Mouse (Mus musculus) heart, embryonic 13.5 days (tissue): Measurements from ENCODE around the gene Pear1. TPM values are rescaled to one million over a fixed set of nuclear protein-coding genes. Genes with fewer than 3 reads are reported as not detected.

ENCODE experiments used
- ATAC-seq: fragments of 200-750 bp; cut with Nextera tagmentation; 2 replicates; pipeline ENCODE4 v1.8.0; 2017; ENCODE audit warnings: moderate TSS enrichment; ENCODE audit not compliant: insufficient number of reproducible peaks, low FRiP score, low TSS enrichment; ENCODE audit errors: extremely low read depth
- H3K27ac ChIP-seq: fragments of 300-500 bp; sonication (generic); replicated peaks from 2 replicates; pipeline ENCODE4 v1.5.1; 2015; ENCODE audit warnings: moderate library complexity, mild to moderate bottlenecking, inconsistent platforms
- H3K27me3 ChIP-seq: fragments of 300-500 bp; sonication (generic); replicated peaks from 2 replicates; pipeline ENCODE4 v1.6.1; 2015; ENCODE audit warnings: mild to moderate bottlenecking, inconsistent platforms
- H3K36me3 ChIP-seq: fragments of 300-500 bp; sonication (generic); 2 replicates; pipeline ENCODE4 v1.6.1; 2015; ENCODE audit warnings: mild to moderate bottlenecking, inconsistent platforms
- H3K4me1 ChIP-seq: fragments of 300-500 bp; sonication (generic); 2 replicates; pipeline ENCODE4 v1.6.1; 2015; ENCODE audit warnings: inconsistent platforms
- H3K4me2 ChIP-seq: fragments of 300-500 bp; sonication (generic); 2 replicates; pipeline ENCODE4 v1.6.1; 2015; ENCODE audit warnings: inconsistent platforms, mild to moderate bottlenecking, moderate library complexity
- H3K4me3 ChIP-seq: fragments of 300-500 bp; sonication (generic); 2 replicates; pipeline ENCODE4 v1.5.1; 2015; ENCODE audit warnings: moderate library complexity, mild to moderate bottlenecking, inconsistent platforms
- H3K9ac ChIP-seq: fragments of 300-500 bp; sonication (generic); 2 replicates; pipeline ENCODE4 v1.6.1; 2015; ENCODE audit warnings: inconsistent platforms, mild to moderate bottlenecking, moderate library complexity
- H3K9me3 ChIP-seq: fragments of 300-500 bp; sonication (generic); 2 replicates; pipeline ENCODE4 v1.6.1; 2016; ENCODE audit warnings: inconsistent platforms
- WGBS: fragments of 180-500 bp; shearing (Covaris S2); methylation state at CpG from one replicate; pipeline ENCODE4 v1.1.7; 2015; ENCODE audit warnings: mixed read lengths; 5-methylcytosine and 5-hydroxymethylcytosine counted together
- polyA plus RNA-seq: library from polyadenylated mRNA; unstranded; fragments of >200 nt; fragmentation: Nextera tagmentation; extraction: Ambion mirVana; gene quantifications from 2 replicates; pipeline ENCODE4 v1.2.1, GENCODE M21; 2015

Pear1 gene
- polyA plus RNA-seq, 1 experiment from 2014 or later = 18.1 TPM

- no peak for ATAC-seq
- Histone ChIP-seq H3K27ac (peak overlapping the region; percentile 91), H3K9me3 (no peaks in the 10 kb centered on the region), H3K4me3 (peak overlapping the region; percentile 37), H3K36me3 (0 out of 2 replicates have a peak, but pooled peaks cover 3% of the 10 kb centered on the region), H3K4me2 (peak overlapping the region; percentile 72), H3K4me1 (peaks cover 71% of the 10 kb centered on the region), H3K27me3 (peaks cover 18% of the 10 kb centered on the region), H3K9ac (peak overlapping the region; percentile 15)
- WGBS = 17% methylated on average over 10 of the region's 10 CpGs
Observed at GRCm38 (mm10) chr3:87765091-87765490, 59.0 kb downstream of the Pear1 start.

GRCm38 (mm10) chr3:87764506-87764905 lies 59.6 kb downstream of the Pear1 start:
- Histone ChIP-seq H3K4me2 (peak overlapping the region; percentile 72), H3K27me3 (peaks cover 14% of the 10 kb centered on the region), H3K27ac (peak overlapping the region; percentile 91), H3K36me3 (0 out of 2 replicates have a peak, but pooled peaks cover 7% of the 10 kb centered on the region), H3K4me3 (peak overlapping the region; percentile 37), H3K4me1 (peaks cover 71% of the 10 kb centered on the region), H3K9ac (peak overlapping the region; percentile 54), H3K9me3 (no peaks in the 10 kb centered on the region)
- WGBS = 16% methylated on average over 10 of the region's 10 CpGs
- ATAC-seq = no peak

GRCm38 (mm10) chr3:87763683-87764289 lies 60.3 kb downstream of the Pear1 start:
- Histone ChIP-seq H3K27me3 (peaks cover 12% of the 10 kb centered on the region; the same call in 1 of the 2 replicates), H3K9ac (peak overlapping the region; percentile 54), H3K4me1 (peaks cover 68% of the 10 kb centered on the region), H3K9me3 (no peaks in the 10 kb centered on the region), H3K36me3 (peaks cover 11% of the 10 kb centered on the region; the same call in 1 of the 2 replicates), H3K4me2 (peak overlapping the region; percentile 72), H3K27ac (peak overlapping the region; percentile 91), H3K4me3 (peak overlapping the region; percentile 37)
- 0 out of 2 replicates have a peak, but pooled peaks have one; percentile 17 for ATAC-seq
- 17% methylated on average over 11 of the region's 15 CpGs for WGBS

GRCm38 (mm10) chr3:87763202-87763601 lies 60.9 kb downstream of the Pear1 start:
- ATAC-seq = no peak
- Histone ChIP-seq H3K27me3 (peaks cover 13% of the 10 kb centered on the region), H3K4me2 (peak overlapping the region; percentile 72), H3K9ac (peak overlapping the region; percentile 54), H3K27ac (peak overlapping the region; percentile 91), H3K9me3 (no peaks in the 10 kb centered on the region), H3K4me1 (peaks cover 68% of the 10 kb centered on the region), H3K36me3 (peaks cover 13% of the 10 kb centered on the region), H3K4me3 (0 out of 2 replicates have a peak overlapping the region, but pooled peaks have one; percentile 37)
- WGBS = 47% methylated on average over 4 of the region's 4 CpGs

GRCm38 (mm10) chr3:87761408-87762375 lies 62.4 kb downstream of the Pear1 start:
- H3K4me3 ChIP-seq = no peak overlapping the region
- H3K4me1 ChIP-seq = peaks cover 55% of the 10 kb centered on the region
- H3K9ac ChIP-seq = 0 out of 2 replicates have a peak overlapping the region, but pooled peaks have one; percentile 37
- H3K4me2 ChIP-seq = no peak overlapping the region
- peaks cover 22% of the 10 kb centered on the region for H3K27me3 ChIP-seq
- no peaks in the 10 kb centered on the region for H3K9me3 ChIP-seq
- peaks cover 23% of the 10 kb centered on the region for H3K36me3 ChIP-seq
- H3K27ac ChIP-seq = no peak overlapping the region
- 64% methylated on average over 20 of the region's 20 CpGs for WGBS
- no peak for ATAC-seq

- no peaks in the 10 kb centered on the region for H3K9me3 ChIP-seq
- H3K9ac ChIP-seq = no peak overlapping the region
- H3K36me3 ChIP-seq = peaks cover 42% of the 10 kb centered on the region
- 33% methylated on average over 4 of the region's 5 CpGs for WGBS
- no peak overlapping the region for H3K4me3 ChIP-seq
- H3K27ac ChIP-seq = no peak overlapping the region
- H3K4me2 ChIP-seq = no peak overlapping the region
- H3K27me3 ChIP-seq = peaks cover 37% of the 10 kb centered on the region
- H3K4me1 ChIP-seq = peaks cover 30% of the 10 kb centered on the region
- ATAC-seq = no peak
Observed at GRCm38 (mm10) chr3:87758641-87759040, 65.5 kb downstream of the Pear1 start.

- no peaks in the 10 kb centered on the region for H3K9me3 ChIP-seq
- peak overlapping the region; percentile 55 for H3K4me2 ChIP-seq
- H3K27ac ChIP-seq = no peak overlapping the region
- peaks cover 60% of the 10 kb centered on the region for H3K36me3 ChIP-seq
- WGBS = 50% methylated on average over 20 of the region's 20 CpGs
- H3K27me3 ChIP-seq = peaks cover 40% of the 10 kb centered on the region
- H3K9ac ChIP-seq = peak overlapping the region; percentile 51; the same call in 1 of the 2 replicates
- H3K4me3 ChIP-seq = peak overlapping the region; percentile 25; the same call in 1 of the 2 replicates
- no peak for ATAC-seq
- peaks cover 9% of the 10 kb centered on the region for H3K4me1 ChIP-seq
Observed at GRCm38 (mm10) chr3:87756488-87756887, 67.6 kb downstream of the Pear1 start.

- ATAC-seq = peak; percentile 52; the same call in 1 of the 2 replicates
- Histone ChIP-seq H3K4me1 (peaks cover 5% of the 10 kb centered on the region; the same call in 1 of the 2 replicates), H3K27ac (no peak overlapping the region), H3K4me3 (peak overlapping the region; percentile 25; the same call in 1 of the 2 replicates), H3K4me2 (peak overlapping the region; percentile 55), H3K36me3 (peaks cover 65% of the 10 kb centered on the region), H3K9me3 (no peaks in the 10 kb centered on the region), H3K9ac (peak overlapping the region; percentile 51; the same call in 1 of the 2 replicates), H3K27me3 (peaks cover 40% of the 10 kb centered on the region)
- WGBS = 5% methylated on average over 24 of the region's 24 CpGs
Observed at GRCm38 (mm10) chr3:87755964-87756363, 68.1 kb downstream of the Pear1 start.

- Histone ChIP-seq H3K4me2 (no peak overlapping the region), H3K4me1 (peaks cover 5% of the 10 kb centered on the region; the same call in 1 of the 2 replicates), H3K27me3 (peaks cover 50% of the 10 kb centered on the region), H3K9me3 (no peaks in the 10 kb centered on the region), H3K36me3 (peaks cover 72% of the 10 kb centered on the region), H3K4me3 (no peak overlapping the region), H3K9ac (no peak overlapping the region), H3K27ac (no peak overlapping the region)
- no peak for ATAC-seq
- WGBS = 80% methylated on average over 13 of the region's 13 CpGs
Observed at GRCm38 (mm10) chr3:87753829-87754228, 70.3 kb downstream of the Pear1 start.

GRCm38 (mm10) chr3:87752567-87752966 lies 71.5 kb downstream of the Pear1 start:
- peaks cover 51% of the 10 kb centered on the region for H3K27me3 ChIP-seq
- no peak overlapping the region for H3K27ac ChIP-seq
- 77% methylated on average over 3 of the region's 3 CpGs for WGBS
- no peaks in the 10 kb centered on the region for H3K9me3 ChIP-seq
- peaks cover 12% of the 10 kb centered on the region for H3K4me1 ChIP-seq
- no peak overlapping the region for H3K4me3 ChIP-seq
- no peak overlapping the region for H3K4me2 ChIP-seq
- H3K36me3 ChIP-seq = peaks cover 63% of the 10 kb centered on the region
- ATAC-seq = no peak
- H3K9ac ChIP-seq = no peak overlapping the region

GRCm38 (mm10) chr3:87749977-87750376 lies 74.1 kb downstream of the Pear1 start:
- Histone ChIP-seq H3K4me2 (no peak overlapping the region), H3K36me3 (peaks cover 53% of the 10 kb centered on the region), H3K4me3 (no peak overlapping the region), H3K27ac (no peak overlapping the region), H3K27me3 (peaks cover 43% of the 10 kb centered on the region), H3K9me3 (no peaks in the 10 kb centered on the region), H3K4me1 (peaks cover 18% of the 10 kb centered on the region), H3K9ac (no peak overlapping the region)
- WGBS = 87% methylated on average over 12 of the region's 12 CpGs
- ATAC-seq = no peak
